Mouse (Mus musculus) midbrain, embryonic 16.5 days (tissue): ENCODE data around the gene Slc13a5. TPM values are rescaled to one million over a fixed set of nuclear protein-coding genes. Genes with fewer than 3 reads are reported as not detected.

ENCODE experiments used
- ATAC-seq: fragments of 200-750 bp; cut with Nextera tagmentation; 2 replicates; pipeline ENCODE4 v1.8.0; 2017; ENCODE audit warnings: moderate TSS enrichment
- H3K27ac ChIP-seq: fragments of 300-500 bp; sonication (generic); 2 replicates; pipeline ENCODE4 v1.5.1; 2014; ENCODE audit warnings: mild to moderate bottlenecking, low read length, mixed read lengths
- H3K27me3 ChIP-seq: fragments of 300-500 bp; sonication (generic); 2 replicates; pipeline ENCODE4 v1.6.1; 2014; ENCODE audit warnings: low read depth, low read length, mixed read lengths; ENCODE audit not compliant: control insufficient read depth, insufficient read depth
- H3K36me3 ChIP-seq: fragments of 300-500 bp; sonication (generic); 2 replicates; pipeline ENCODE4 v1.6.1; 2014; ENCODE audit warnings: mild to moderate bottlenecking, low read length, moderate library complexity, mixed read lengths; ENCODE audit not compliant: control insufficient read depth, insufficient read depth
- H3K4me1 ChIP-seq: fragments of 300-500 bp; sonication (generic); 2 replicates; pipeline ENCODE4 v1.6.1; 2014; ENCODE audit warnings: mild to moderate bottlenecking, low read length, mixed read lengths; ENCODE audit not compliant: control insufficient read depth, insufficient read depth
- H3K4me2 ChIP-seq: fragments of 300-500 bp; sonication (generic); 2 replicates; pipeline ENCODE4 v1.6.1; 2014; ENCODE audit warnings: mild to moderate bottlenecking, low read length, mixed read lengths
- H3K4me3 ChIP-seq: fragments of 300-500 bp; sonication (generic); 2 replicates; pipeline ENCODE4 v1.5.1; 2014; ENCODE audit warnings: low read depth, mild to moderate bottlenecking, low read length, moderate library complexity, mixed read lengths
- H3K9ac ChIP-seq: fragments of 300-500 bp; sonication (generic); 2 replicates; pipeline ENCODE4 v1.6.1; 2014; ENCODE audit warnings: low read depth, low read length, mixed read lengths
- H3K9me3 ChIP-seq: fragments of 300-500 bp; sonication (generic); replicated peaks from 2 replicates; pipeline ENCODE4 v1.6.1; 2014; ENCODE audit warnings: mild to moderate bottlenecking, low read length, mixed read lengths; ENCODE audit not compliant: control insufficient read depth, poor library complexity, severe bottlenecking
- WGBS: fragments of 180-500 bp; shearing (Covaris S2); extraction: QIAGEN DNeasy Blood & Tissue Kit; methylation state at CpG from one replicate; pipeline ENCODE4 v1.1.7; 2014; 5-methylcytosine and 5-hydroxymethylcytosine counted together
- polyA plus RNA-seq: library from polyadenylated mRNA; unstranded; fragments of >200 nt; fragmentation: Nextera tagmentation; extraction: Ambion mirVana; gene quantifications from 2 replicates; pipeline ENCODE4 v1.2.1, GENCODE M21; 2015

Gene Slc13a5
- polyA plus RNA-seq, result 2.5 and 2.6 TPM in 2 replicates

- Histone ChIP-seq H3K4me1 (peaks cover 3% of the 10 kb centered on the region; the same call in 1 of the 2 replicates), H3K4me2 (peak within 1 kb of the TSS; percentile 72), H3K9me3 (no peaks in the 10 kb centered on the region), H3K4me3 (peak within 1 kb of the TSS; percentile 44), H3K27ac (no peak within 1 kb of the TSS), H3K27me3 (peaks cover 13% of the 10 kb centered on the region), H3K9ac (peak within 1 kb of the TSS; percentile 52), H3K36me3 (no peaks in the 10 kb centered on the region)
- WGBS, result 1% methylated on average over 36 of the region's 36 CpGs
- ATAC-seq, result peak; percentile 40
Measured at GRCm38 (mm10) chr11:72266960-72267560, at the start of gene Slc13a5. Slc13a5 (minus strand) TSS chr11:72267222.

GRCm38 (mm10) chr11:72314151-72314895 is 47.3 kb upstream of the Slc13a5 start, which contains the start of gene Fbxo39:
Fbxo39 (plus strand) TSS chr11:72314444.
- no peak within 1 kb of the TSS for H3K27ac ChIP-seq
- H3K4me1 ChIP-seq, result 0 out of 2 replicates have a peak, but pooled peaks cover 2% of the 10 kb centered on the region
- H3K4me2 ChIP-seq, result peak within 1 kb of the TSS; percentile 62
- H3K9me3 ChIP-seq, result no peaks in the 10 kb centered on the region
- H3K27me3 ChIP-seq, result peaks cover 12% of the 10 kb centered on the region
- peak within 1 kb of the TSS; percentile 38 for H3K4me3 ChIP-seq
- no peak for ATAC-seq
- peak within 1 kb of the TSS; percentile 47 for H3K9ac ChIP-seq
- WGBS, result 10% methylated on average over 39 of the region's 42 CpGs
- H3K36me3 ChIP-seq, result no peaks in the 10 kb centered on the region

GRCm38 (mm10) chr11:72311355-72312001 is 44.5 kb upstream of the Slc13a5 start:
- ATAC-seq, result no peak

GRCm38 (mm10) chr11:72310491-72310890 is 43.5 kb upstream of the Slc13a5 start:
- no peak overlapping the region for H3K9ac ChIP-seq
- H3K27ac ChIP-seq, result no peak overlapping the region
- peaks cover 12% of the 10 kb centered on the region for H3K27me3 ChIP-seq
- no peaks in the 10 kb centered on the region for H3K36me3 ChIP-seq
- no peaks in the 10 kb centered on the region for H3K9me3 ChIP-seq
- no peak overlapping the region for H3K4me2 ChIP-seq
- H3K4me3 ChIP-seq, result no peak overlapping the region
- WGBS, result 82% methylated on average over 4 of the region's 4 CpGs
- no peak for ATAC-seq
- H3K4me1 ChIP-seq, result 0 out of 2 replicates have a peak, but pooled peaks cover 2% of the 10 kb centered on the region

More at GRCm38 (mm10) chr11:72311355-72312001, 44.5 kb upstream of the Slc13a5 start:
- H3K9ac ChIP-seq, result no peak overlapping the region
- 88% methylated on average over 10 of the region's 10 CpGs for WGBS
- no peak overlapping the region for H3K27ac ChIP-seq
- no peaks in the 10 kb centered on the region for H3K9me3 ChIP-seq
- H3K36me3 ChIP-seq, result no peaks in the 10 kb centered on the region
- 0 out of 2 replicates have a peak, but pooled peaks cover 2% of the 10 kb centered on the region for H3K4me1 ChIP-seq
- H3K27me3 ChIP-seq, result peaks cover 12% of the 10 kb centered on the region
- H3K4me2 ChIP-seq, result no peak overlapping the region
- H3K4me3 ChIP-seq, result no peak overlapping the region

- no peaks in the 10 kb centered on the region for H3K36me3 ChIP-seq
- H3K9me3 ChIP-seq, result no peaks in the 10 kb centered on the region
- H3K27me3 ChIP-seq, result no peaks in the 10 kb centered on the region
- H3K9ac ChIP-seq, result no peak overlapping the region
- no peak for ATAC-seq
- WGBS, result 87% methylated on average over 2 of the region's 2 CpGs
- H3K27ac ChIP-seq, result no peak overlapping the region
- H3K4me1 ChIP-seq, result no peaks in the 10 kb centered on the region
- no peak overlapping the region for H3K4me2 ChIP-seq
- H3K4me3 ChIP-seq, result no peak overlapping the region
Measured at GRCm38 (mm10) chr11:72308982-72309381, 42.0 kb upstream of the Slc13a5 start.

GRCm38 (mm10) chr11:72307461-72307860 is 40.4 kb upstream of the Slc13a5 start:
- H3K36me3 ChIP-seq, result no peaks in the 10 kb centered on the region
- ATAC-seq, result no peak
- H3K4me3 ChIP-seq, result no peak overlapping the region
- no peaks in the 10 kb centered on the region for H3K9me3 ChIP-seq
- no peaks in the 10 kb centered on the region for H3K4me1 ChIP-seq
- H3K27ac ChIP-seq, result no peak overlapping the region
- H3K27me3 ChIP-seq, result no peaks in the 10 kb centered on the region
- no peak overlapping the region for H3K4me2 ChIP-seq
- WGBS, result 84% methylated on average over 5 of the region's 5 CpGs
- H3K9ac ChIP-seq, result no peak overlapping the region

GRCm38 (mm10) chr11:72302230-72302629 is 35.2 kb upstream of the Slc13a5 start:
- no peak overlapping the region for H3K4me3 ChIP-seq
- H3K36me3 ChIP-seq, result no peaks in the 10 kb centered on the region
- H3K27me3 ChIP-seq, result no peaks in the 10 kb centered on the region
- 78% methylated on average over 7 of the region's 7 CpGs for WGBS
- H3K27ac ChIP-seq, result no peak overlapping the region
- H3K9ac ChIP-seq, result no peak overlapping the region
- no peaks in the 10 kb centered on the region for H3K4me1 ChIP-seq
- no peaks in the 10 kb centered on the region for H3K9me3 ChIP-seq
- no peak for ATAC-seq
- no peak overlapping the region for H3K4me2 ChIP-seq

GRCm38 (mm10) chr11:72301334-72301733 is 34.3 kb upstream of the Slc13a5 start, which contains the start of gene Xaf1:
Xaf1 (plus strand) TSS chr11:72301629.
- WGBS, result 22% methylated on average over 6 of the region's 6 CpGs
- no peaks in the 10 kb centered on the region for H3K4me1 ChIP-seq

More at GRCm38 (mm10) chr11:72301334-72301733, 34.3 kb upstream of the Slc13a5 start, which contains the start of gene Xaf1:
- Histone ChIP-seq H3K9me3 (no peaks in the 10 kb centered on the region), H3K4me2 (0 out of 2 replicates have a peak within 1 kb of the TSS, but pooled peaks have one; percentile 2), H3K27me3 (no peaks in the 10 kb centered on the region), H3K27ac (no peak within 1 kb of the TSS), H3K4me3 (no peak within 1 kb of the TSS), H3K36me3 (no peaks in the 10 kb centered on the region), H3K9ac (no peak within 1 kb of the TSS)
- ATAC-seq, result no peak
